Mouse (Mus musculus) embryo, embryonic 10 days (tissue): ENCODE measurements around the gene R3hdml.

Source experiments
- DNase-seq: peaks from one replicate; pipeline ENCODE4 v3.0.0-alpha.2; 2015; ENCODE audit warnings: low spot score

R3hdml gene

GRCm38 (mm10) chr2:163472466-163472851 lies 19.7 kb upstream of the R3hdml start, which contains the start of gene Fitm2:
Gene Fitm2, minus strand, starts transcription at chr2:163472629.
- peak; percentile 97 for DNase-seq

GRCm38 (mm10) chr2:163480191-163480825 lies 11.8 kb upstream of the R3hdml start:
- peak; percentile 49 for DNase-seq

- DNase-seq = peak; percentile 72
These were observed 10.5 kb upstream of the R3hdml start for GRCm38 (mm10) chr2:163481539-163482029.

GRCm38 (mm10) chr2:163487360-163487759 lies 4.8 kb upstream of the R3hdml start:
- DNase-seq = no peak

- no peak for DNase-seq
These were observed 2.3 kb upstream of the R3hdml start for GRCm38 (mm10) chr2:163489725-163490291.

- DNase-seq = no peak
These were observed 1.5 kb upstream of the R3hdml start for GRCm38 (mm10) chr2:163490656-163491055.

- no peak for DNase-seq
These were observed 767 bp upstream of the R3hdml start for GRCm38 (mm10) chr2:163491351-163491750.

- no peak for DNase-seq
These were observed 913 bp downstream of the R3hdml start for GRCm38 (mm10) chr2:163493031-163493430.

GRCm38 (mm10) chr2:163493976-163494375 lies 1.9 kb downstream of the R3hdml start:
- no peak for DNase-seq

- no peak for DNase-seq
These were observed 2.3 kb downstream of the R3hdml start for GRCm38 (mm10) chr2:163494456-163494855.

- no peak for DNase-seq
These were observed 10.1 kb downstream of the R3hdml start for GRCm38 (mm10) chr2:163502219-163502618.

- DNase-seq = no peak
These were observed 11.1 kb downstream of the R3hdml start for GRCm38 (mm10) chr2:163503191-163503590.

GRCm38 (mm10) chr2:163506300-163507004 lies 14.3 kb downstream of the R3hdml start, which contains the start of gene Hnf4a:
Gene Hnf4a, plus strand, starts transcription at chr2:163506808.
- DNase-seq = no peak

GRCm38 (mm10) chr2:163525761-163526243 lies 33.7 kb downstream of the R3hdml start:
- no peak for DNase-seq

GRCm38 (mm10) chr2:163527497-163527896 lies 35.4 kb downstream of the R3hdml start:
- no peak for DNase-seq

- no peak for DNase-seq
These were observed 38.3 kb downstream of the R3hdml start for GRCm38 (mm10) chr2:163530418-163530817.

- peak; percentile 85 for DNase-seq
These were observed 39.8 kb downstream of the R3hdml start for GRCm38 (mm10) chr2:163531917-163532316.

GRCm38 (mm10) chr2:163533226-163533625 lies 41.1 kb downstream of the R3hdml start:
- no peak for DNase-seq

GRCm38 (mm10) chr2:163534958-163535524 lies 42.9 kb downstream of the R3hdml start:
- DNase-seq = peak; percentile 96

GRCm38 (mm10) chr2:163537443-163537842 lies 45.3 kb downstream of the R3hdml start:
- no peak for DNase-seq

- DNase-seq = no peak
These were observed 46.3 kb downstream of the R3hdml start for GRCm38 (mm10) chr2:163538410-163538809.

GRCm38 (mm10) chr2:163539321-163540040 lies 47.4 kb downstream of the R3hdml start:
- DNase-seq = no peak
